Mouse (Mus musculus) limb, embryonic 15.5 days (tissue): ENCODE data around the gene Spock3. TPM values are rescaled to one million over a fixed set of nuclear protein-coding genes. Genes with fewer than 3 reads are reported as not detected.

Experiments
- ATAC-seq: fragments of 200-750 bp; cut with Nextera tagmentation; 2 replicates; pipeline ENCODE4 v1.8.0; 2017; ENCODE audit warnings: low read depth, moderate TSS enrichment; ENCODE audit not compliant: insufficient number of reproducible peaks, low FRiP score, low TSS enrichment
- H3K27ac ChIP-seq: fragments of 300-500 bp; sonication (generic); 2 replicates; pipeline ENCODE4 v1.5.1; 2015; ENCODE audit warnings: moderate library complexity, mild to moderate bottlenecking, inconsistent platforms
- H3K27me3 ChIP-seq: fragments of 300-500 bp; sonication (generic); 2 replicates; pipeline ENCODE4 v1.6.1; 2015; ENCODE audit warnings: inconsistent platforms
- H3K36me3 ChIP-seq: fragments of 300-500 bp; sonication (generic); 2 replicates; pipeline ENCODE4 v1.6.1; 2015; ENCODE audit warnings: inconsistent platforms
- H3K4me1 ChIP-seq: fragments of 300-500 bp; sonication (generic); 2 replicates; pipeline ENCODE4 v1.6.1; 2015; ENCODE audit warnings: inconsistent platforms
- H3K4me2 ChIP-seq: fragments of 300-500 bp; sonication (generic); 2 replicates; pipeline ENCODE4 v1.6.1; 2015; ENCODE audit warnings: mild to moderate bottlenecking, inconsistent platforms
- H3K4me3 ChIP-seq: fragments of 300-500 bp; sonication (generic); 2 replicates; pipeline ENCODE4 v1.5.1; 2015; ENCODE audit warnings: mild to moderate bottlenecking, inconsistent platforms
- H3K9ac ChIP-seq: fragments of 300-500 bp; sonication (generic); 2 replicates; pipeline ENCODE4 v1.6.1; 2015; ENCODE audit warnings: inconsistent platforms
- H3K9me3 ChIP-seq: fragments of 300-500 bp; sonication (generic); 2 replicates; pipeline ENCODE4 v1.6.1; 2016; ENCODE audit warnings: inconsistent platforms
- WGBS: fragments of 180-500 bp; shearing (Covaris S2); methylation state at CpG from one replicate; pipeline ENCODE4 v1.1.7; 2015; 5-methylcytosine and 5-hydroxymethylcytosine counted together
- polyA plus RNA-seq: library from polyadenylated mRNA; unstranded; fragments of >200 nt; fragmentation: Nextera tagmentation; extraction: Ambion mirVana; gene quantifications from 2 replicates; pipeline ENCODE4 v1.2.1, GENCODE M21; 2015

The Spock3 gene
- polyA plus RNA-seq, 1 experiment from 2014 or later, result 12.4 TPM

GRCm38 (mm10) chr8:63165326-63165725, 214.5 kb downstream of the Spock3 start:
- H3K9me3 ChIP-seq, result no peaks in the 10 kb centered on the region
- ATAC-seq, result no peak
- no peak overlapping the region for H3K27ac ChIP-seq
- no peak overlapping the region for H3K9ac ChIP-seq
- H3K36me3 ChIP-seq, result no peaks in the 10 kb centered on the region
- H3K4me1 ChIP-seq, result no peaks in the 10 kb centered on the region
- no peak overlapping the region for H3K4me3 ChIP-seq
- H3K27me3 ChIP-seq, result no peaks in the 10 kb centered on the region
- no peak overlapping the region for H3K4me2 ChIP-seq

- H3K27me3 ChIP-seq, result no peaks in the 10 kb centered on the region
- H3K9ac ChIP-seq, result no peak overlapping the region
- no peak overlapping the region for H3K27ac ChIP-seq
- no peak for ATAC-seq
- H3K36me3 ChIP-seq, result no peaks in the 10 kb centered on the region
- H3K4me3 ChIP-seq, result no peak overlapping the region
- H3K4me2 ChIP-seq, result no peak overlapping the region
- H3K9me3 ChIP-seq, result no peaks in the 10 kb centered on the region
- no peaks in the 10 kb centered on the region for H3K4me1 ChIP-seq
Measured at GRCm38 (mm10) chr8:63169956-63170355, 219.1 kb downstream of the Spock3 start.

- no peaks in the 10 kb centered on the region for H3K36me3 ChIP-seq
- ATAC-seq, result no peak
- WGBS, result 30% methylated on average over 1 of the region's 1 CpGs
- no peak overlapping the region for H3K4me3 ChIP-seq
- no peaks in the 10 kb centered on the region for H3K27me3 ChIP-seq
- H3K9ac ChIP-seq, result no peak overlapping the region
- no peaks in the 10 kb centered on the region for H3K4me1 ChIP-seq
- H3K27ac ChIP-seq, result no peak overlapping the region
- no peak overlapping the region for H3K4me2 ChIP-seq
- H3K9me3 ChIP-seq, result no peaks in the 10 kb centered on the region
Measured at GRCm38 (mm10) chr8:63181272-63181671, 230.5 kb downstream of the Spock3 start.

- ATAC-seq, result no peak
- no peaks in the 10 kb centered on the region for H3K9me3 ChIP-seq
- H3K27ac ChIP-seq, result no peak overlapping the region
- H3K9ac ChIP-seq, result no peak overlapping the region
- H3K4me1 ChIP-seq, result no peaks in the 10 kb centered on the region
- H3K27me3 ChIP-seq, result no peaks in the 10 kb centered on the region
- no peaks in the 10 kb centered on the region for H3K36me3 ChIP-seq
- H3K4me2 ChIP-seq, result no peak overlapping the region
- no peak overlapping the region for H3K4me3 ChIP-seq
Measured at GRCm38 (mm10) chr8:63258812-63259385, 308.1 kb downstream of the Spock3 start.

GRCm38 (mm10) chr8:63262516-63262915, 311.7 kb downstream of the Spock3 start:
- Histone ChIP-seq H3K4me2 (no peak overlapping the region), H3K4me1 (no peaks in the 10 kb centered on the region), H3K27ac (no peak overlapping the region), H3K27me3 (no peaks in the 10 kb centered on the region), H3K4me3 (no peak overlapping the region), H3K9ac (no peak overlapping the region), H3K9me3 (no peaks in the 10 kb centered on the region), H3K36me3 (no peaks in the 10 kb centered on the region)
- 57% methylated on average over 4 of the region's 4 CpGs for WGBS
- no peak for ATAC-seq

GRCm38 (mm10) chr8:63335366-63335765, 384.6 kb downstream of the Spock3 start:
- ATAC-seq, result no peak
- Histone ChIP-seq H3K4me2 (no peak overlapping the region), H3K9me3 (no peaks in the 10 kb centered on the region), H3K9ac (no peak overlapping the region), H3K27me3 (no peaks in the 10 kb centered on the region), H3K36me3 (no peaks in the 10 kb centered on the region), H3K27ac (no peak overlapping the region), H3K4me1 (no peaks in the 10 kb centered on the region), H3K4me3 (no peak overlapping the region)
- WGBS, result 62% methylated on average over 1 of the region's 1 CpGs

- 61% methylated on average over 6 of the region's 6 CpGs for WGBS
- Histone ChIP-seq H3K27ac (no peak overlapping the region), H3K9ac (no peak overlapping the region), H3K4me3 (no peak overlapping the region), H3K4me2 (no peak overlapping the region), H3K27me3 (no peaks in the 10 kb centered on the region), H3K4me1 (no peaks in the 10 kb centered on the region), H3K36me3 (no peaks in the 10 kb centered on the region), H3K9me3 (no peaks in the 10 kb centered on the region)
- ATAC-seq, result no peak
Measured at GRCm38 (mm10) chr8:63368580-63368979, 417.8 kb downstream of the Spock3 start.

GRCm38 (mm10) chr8:63397659-63398058, 446.9 kb downstream of the Spock3 start:
- H3K36me3 ChIP-seq, result no peaks in the 10 kb centered on the region
- no peaks in the 10 kb centered on the region for H3K4me1 ChIP-seq
- H3K27ac ChIP-seq, result no peak overlapping the region
- H3K9ac ChIP-seq, result no peak overlapping the region
- H3K4me3 ChIP-seq, result no peak overlapping the region
- no peaks in the 10 kb centered on the region for H3K27me3 ChIP-seq
- ATAC-seq, result no peak
- no peaks in the 10 kb centered on the region for H3K9me3 ChIP-seq
- no peak overlapping the region for H3K4me2 ChIP-seq
